Mouse (Mus musculus): ENCODE results near the gene Cep85l.

Cep85l gene

DNA sequence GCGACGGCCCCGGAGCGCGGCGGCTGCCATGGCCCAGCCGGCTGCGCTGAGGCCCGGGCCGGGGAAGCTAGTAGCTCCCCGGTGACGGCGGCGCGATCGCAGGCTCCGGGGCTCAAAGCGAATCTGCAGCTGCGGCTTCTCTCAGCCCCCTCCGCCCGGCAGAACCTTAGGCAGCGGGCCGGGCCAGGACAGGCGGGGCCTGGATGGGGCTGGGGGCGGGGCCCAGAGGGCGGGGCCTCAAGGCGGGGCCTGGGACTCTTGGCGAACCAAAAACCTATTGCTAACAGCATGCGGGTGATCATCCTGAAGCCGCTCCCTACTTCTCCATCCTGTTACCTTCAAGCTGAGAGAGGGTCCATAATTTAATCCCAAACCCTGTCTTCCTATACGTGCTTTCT is at the start of gene Cep85l:
Cep85l (minus strand) TSS at position 239 of the 398 bp plus-strand sequence.
- DNase-seq, result peak; percentile 94 to 95

DNA sequence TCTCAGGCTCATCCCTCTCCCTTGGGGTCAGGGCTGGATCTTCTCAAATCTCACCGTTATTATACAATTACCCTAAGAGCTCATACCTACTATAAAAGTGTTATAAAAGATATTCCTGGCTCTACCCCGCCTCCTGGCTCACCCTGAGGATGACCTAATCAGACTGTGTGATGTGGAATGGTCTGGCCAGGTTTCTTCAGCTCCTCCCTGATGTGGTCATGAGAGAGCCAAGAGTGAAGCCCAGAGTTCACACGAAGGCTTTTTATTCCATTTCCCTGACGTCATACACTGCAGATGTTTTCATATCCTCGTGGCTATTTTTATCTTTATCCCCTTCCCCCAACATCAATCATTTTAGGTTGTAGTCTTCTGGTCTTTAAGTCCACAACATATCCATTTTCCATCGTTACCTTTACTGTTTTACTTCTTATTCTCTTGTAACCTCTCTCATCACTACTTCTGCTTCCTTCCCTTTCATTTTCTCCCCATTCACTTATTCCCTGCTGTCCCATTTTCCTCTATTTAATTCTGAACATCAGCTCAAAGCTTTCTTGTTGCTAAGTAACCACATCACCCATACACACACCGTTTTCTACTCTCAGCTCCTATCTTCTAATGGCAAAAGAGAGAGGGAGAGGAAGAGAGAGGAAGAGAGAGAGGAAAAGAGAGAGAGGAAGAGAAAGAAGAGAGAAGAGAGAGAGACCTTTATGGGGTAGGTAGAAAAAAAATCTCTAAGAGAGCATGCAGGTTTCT is 49.1 kb upstream of the Cep85l start:
- DNase-seq, result no peak

DNA sequence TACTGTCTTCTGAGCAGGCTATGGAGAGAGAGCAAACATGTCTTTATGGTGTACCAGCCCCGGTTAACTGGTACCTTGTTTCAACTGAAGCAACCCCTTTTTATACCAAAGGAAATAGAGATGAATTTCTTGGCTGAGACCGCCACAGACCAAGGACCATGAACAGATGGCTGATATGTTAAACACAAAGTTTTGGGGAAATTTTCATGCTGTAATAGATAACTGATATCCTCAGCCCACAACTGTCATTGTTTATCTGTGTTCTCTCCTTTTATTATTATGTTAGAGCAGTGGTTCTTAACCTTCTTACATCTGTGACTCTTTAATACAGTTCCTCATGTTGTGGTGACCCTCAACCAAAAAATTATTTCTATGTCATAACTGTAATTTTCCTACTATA is 46.8 kb upstream of the Cep85l start:
- DNase-seq, result no peak

DNA sequence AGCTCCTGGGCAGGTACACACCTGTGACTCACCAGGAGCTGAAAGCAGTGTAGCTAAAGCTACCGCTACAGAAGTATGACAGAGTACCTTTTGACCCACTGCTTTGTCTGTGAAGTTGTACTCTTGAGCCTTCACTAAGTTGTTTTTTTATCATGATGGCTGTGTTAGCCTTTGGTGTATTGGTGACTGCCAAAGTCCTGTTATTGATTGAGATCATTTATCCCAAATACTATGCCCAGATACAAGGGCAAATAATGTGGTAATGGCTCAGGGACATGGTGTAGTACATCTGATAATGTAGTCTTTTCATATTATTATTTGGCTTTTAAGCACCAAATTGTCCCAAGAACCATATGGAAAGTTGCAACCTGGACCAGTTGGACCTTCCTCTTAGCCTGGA is 43.3 kb upstream of the Cep85l start:
- DNase-seq, result no peak

DNA sequence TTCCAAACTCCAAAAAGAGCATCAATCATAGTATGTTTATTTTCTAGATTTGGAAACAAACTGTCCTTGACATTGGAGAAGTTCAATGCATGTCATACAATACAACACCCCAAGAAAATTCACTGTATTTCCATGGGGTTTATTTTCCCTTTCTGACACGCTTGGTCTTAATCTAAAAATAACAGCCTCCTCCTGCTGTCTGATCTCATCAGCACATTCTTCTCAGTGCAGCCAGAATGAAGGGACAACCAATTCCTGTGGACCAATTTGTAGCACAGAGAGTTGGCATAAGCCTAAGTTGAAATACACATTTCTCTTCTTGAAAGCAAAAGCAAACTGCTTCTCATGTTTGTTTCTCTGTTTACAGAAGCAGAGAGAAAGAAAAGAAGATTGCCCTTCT is 42.5 kb upstream of the Cep85l start:
- DNase-seq, result no peak

DNA sequence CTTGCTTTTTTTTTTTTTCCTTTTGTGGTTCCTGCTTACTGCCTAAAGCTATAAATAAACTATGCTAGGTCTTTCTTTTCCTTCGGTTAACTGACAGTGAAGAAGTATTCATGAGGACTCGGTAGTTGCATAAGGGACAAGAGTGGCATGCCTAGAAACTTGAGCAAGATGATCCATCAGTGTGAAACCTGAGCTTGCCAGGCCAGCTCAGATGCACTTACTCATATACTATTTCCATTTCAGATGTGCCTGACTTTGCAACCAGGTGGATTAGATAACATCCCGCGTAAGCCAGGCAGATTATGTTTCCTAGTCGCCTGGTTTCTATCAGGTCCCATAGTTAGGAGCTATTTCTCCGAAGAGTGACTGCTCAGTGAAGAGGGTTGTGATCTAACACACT is 41.9 kb upstream of the Cep85l start:
- DNase-seq, result no peak

DNA sequence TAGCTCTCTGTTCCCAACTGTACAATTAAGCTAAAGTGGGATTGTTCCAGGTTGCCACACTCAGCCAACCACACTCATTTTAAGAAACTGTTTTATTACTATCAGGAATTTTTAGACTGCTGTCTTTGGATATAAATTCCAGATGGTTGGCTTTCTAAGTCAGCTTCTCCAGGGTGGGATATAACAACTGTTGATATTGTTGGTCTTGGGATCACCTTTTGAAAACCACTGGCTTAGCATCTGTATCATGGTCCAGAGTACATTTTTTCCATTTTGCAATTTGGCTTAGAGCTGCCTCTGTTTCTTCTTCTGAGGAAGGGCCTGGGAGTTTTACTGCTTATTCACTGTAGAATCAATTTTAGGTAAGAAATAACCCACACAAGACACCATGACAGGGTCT is 40.3 kb upstream of the Cep85l start:
- DNase-seq, result no peak

DNA sequence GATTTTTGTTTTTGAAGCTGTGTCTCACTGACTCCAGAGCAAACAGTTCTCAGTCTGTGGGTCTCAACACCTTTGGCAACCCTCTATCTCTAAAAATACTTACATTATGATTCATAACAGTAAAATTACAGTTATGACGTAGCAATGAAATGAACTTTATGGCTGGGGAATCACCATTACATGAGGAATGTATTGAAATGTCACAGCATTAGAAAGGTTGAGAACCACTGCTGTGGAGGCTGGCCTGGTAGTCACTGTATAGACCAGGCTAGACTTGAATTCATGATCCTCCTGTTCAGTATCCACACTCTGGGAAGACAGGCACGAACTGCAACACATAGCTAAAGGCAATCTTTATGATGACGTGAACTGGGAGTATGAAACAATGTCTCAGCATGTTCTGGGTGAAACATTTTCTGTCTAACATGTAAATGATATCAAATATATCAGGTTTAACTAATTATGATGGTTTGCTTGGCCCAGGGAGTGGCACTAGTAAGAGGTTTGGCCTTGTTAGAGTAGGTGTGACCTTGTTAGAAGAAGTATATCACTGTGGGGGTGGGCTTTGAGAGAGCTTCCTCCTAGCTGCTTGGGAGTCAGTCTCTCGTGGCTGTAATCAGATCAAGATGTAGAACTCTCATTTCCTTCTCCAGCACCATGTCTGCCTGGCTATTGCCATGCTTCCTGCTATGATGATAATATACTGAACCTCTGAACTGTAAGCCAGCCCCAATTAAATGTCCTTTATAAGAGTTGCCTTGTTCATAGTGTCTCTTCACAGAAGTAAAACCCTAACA is 39.6 kb upstream of the Cep85l start:
- no peak for DNase-seq

DNA sequence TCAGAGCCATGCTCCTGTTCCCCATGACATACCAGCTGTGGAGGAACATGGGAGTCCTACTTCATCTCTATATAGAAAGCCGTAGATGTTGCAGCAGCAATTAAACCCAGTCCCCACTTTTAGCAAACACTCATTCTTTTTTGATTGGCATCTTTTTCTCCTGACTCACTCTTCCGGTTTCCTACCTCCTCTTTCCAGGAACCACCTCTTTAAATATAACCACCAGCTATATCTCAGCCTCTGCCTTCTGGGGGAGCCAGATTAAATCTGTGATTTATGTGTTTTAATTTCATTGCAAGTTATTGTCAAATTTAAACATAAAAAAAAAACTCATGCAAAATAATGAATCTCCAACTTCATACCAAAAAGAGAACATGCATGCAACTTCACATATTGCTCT is 37.3 kb upstream of the Cep85l start:
- DNase-seq, result no peak

DNA sequence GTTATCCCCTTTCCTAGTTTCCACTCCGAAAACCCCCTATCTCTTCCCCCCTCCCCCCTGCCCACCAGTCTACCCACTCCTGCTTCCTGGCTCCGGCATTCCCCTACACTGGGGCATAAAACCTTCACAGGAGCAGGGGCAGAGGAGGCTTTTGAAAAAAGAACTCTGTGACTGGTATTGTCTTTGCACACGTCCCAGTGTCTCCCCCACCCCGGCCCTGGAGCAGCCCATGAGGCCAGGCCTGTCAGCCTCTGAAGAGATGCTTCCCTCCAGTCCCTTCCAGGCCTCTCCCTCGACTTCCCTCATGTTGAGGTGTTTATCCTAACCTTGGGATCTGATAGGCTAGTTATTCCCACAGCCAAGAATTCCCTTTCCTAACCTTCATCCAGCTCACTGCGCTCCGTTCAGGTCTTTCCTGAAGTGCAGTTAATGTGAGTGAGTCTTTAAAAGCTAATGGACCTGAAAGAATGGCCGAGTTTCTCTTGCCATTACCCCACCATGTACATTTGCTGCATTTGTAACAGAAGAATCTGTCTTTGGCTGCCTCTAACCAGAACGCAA is 36.5 kb upstream of the Cep85l start:
- no peak for DNase-seq

DNA sequence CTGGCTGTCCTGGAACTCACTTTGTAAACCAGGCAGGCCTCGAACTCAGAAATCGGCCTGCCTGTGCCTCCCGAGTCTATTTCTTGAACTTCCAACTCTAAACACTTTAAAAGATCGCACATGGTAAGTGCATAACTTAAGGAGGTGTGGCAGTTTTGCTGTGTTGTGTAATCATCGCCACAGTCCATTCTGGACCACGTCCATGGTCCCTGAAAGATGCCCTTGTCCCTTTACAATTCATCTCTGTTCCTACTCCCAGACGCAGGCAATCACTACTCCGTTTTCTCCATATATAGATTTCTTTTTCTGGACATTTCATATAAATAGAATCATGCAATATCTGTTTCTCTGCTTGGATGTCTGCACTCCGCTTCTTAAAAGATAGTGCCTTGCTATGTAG is 35.5 kb upstream of the Cep85l start:
- no peak for DNase-seq

DNA sequence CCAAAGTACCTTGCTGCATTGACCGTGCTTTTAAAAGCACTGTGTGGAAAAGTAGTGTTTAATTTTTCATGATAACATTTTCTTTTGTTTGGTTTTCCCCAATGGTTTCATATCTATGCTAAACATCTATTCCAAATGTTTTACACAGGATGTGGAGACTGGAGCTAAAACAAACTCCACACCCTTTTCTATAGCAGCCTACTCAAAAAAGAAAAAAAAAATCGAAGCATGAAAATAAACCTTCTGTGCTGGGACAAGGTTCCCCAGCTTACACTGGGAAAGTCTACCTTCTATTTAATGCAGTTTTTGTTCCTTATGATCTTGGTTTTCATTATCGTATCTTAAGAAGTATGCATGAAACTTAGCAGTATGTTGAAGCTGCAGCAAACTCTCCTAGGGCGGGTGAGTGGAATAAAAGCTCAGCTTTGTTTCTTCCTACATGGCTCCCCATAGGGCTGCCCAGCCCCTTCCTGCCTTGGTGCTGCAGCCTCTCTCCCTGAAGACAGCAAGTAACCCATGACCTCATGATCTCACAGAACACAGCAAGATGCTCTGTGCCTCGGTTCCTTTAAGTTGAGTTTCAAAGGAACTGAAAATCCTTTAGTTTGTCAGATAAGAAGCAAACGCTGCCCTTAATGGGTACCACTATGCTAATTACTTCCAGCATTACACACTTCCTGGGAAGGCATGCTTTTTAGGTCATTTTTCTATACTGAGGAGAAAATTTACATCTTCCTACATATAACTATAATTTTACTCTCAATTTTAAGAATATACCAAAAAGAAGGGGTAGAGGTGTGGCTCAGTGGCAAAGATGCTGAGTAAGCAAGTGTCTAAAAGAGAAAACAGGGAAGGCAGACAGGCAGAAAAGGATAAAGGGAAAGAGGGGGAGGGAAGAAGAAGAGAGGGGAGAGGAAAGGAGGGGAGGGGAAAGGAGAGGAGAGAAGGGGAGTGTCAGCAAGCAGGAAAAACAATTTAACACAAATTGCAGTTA is 34.6 kb upstream of the Cep85l start:
- DNase-seq, result no peak

DNA sequence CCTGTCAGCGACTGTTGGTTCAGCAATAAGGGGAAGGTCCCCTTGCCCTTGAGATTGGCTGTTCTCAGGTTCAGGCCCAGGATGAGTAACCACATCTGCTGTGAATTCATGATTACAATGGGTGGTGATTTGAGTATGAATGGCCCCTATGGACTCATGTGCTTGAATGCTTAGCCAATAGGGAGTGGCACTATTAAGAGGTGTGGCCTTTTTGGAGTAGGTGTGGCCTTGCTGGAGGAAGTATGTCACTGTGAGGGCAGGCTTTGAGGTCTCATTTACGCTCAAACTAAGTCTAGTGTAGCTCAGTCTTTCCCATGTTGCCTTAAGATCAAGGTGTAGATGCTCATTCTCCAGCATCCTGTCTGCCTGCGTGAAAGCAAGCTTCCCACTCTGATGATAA is 33.2 kb upstream of the Cep85l start:
- no peak for DNase-seq

DNA sequence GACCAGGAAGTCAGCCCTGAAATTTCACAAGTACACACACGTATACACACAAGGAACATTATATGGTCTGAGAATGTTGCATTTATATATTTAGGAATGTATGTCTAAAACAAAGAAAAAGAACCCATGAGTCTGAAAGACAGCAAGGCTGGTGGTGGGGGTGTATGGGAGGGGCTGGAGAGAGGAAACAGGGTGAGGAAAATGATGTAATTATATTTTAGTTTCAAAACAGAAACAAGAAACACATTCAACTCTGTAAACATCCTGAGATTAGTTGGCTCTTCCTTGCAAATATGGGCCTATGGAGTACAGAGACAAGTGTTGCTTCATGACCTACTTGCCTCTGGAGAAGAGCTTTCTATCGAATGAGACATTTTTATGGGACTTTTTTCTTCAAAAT is 32.4 kb upstream of the Cep85l start:
- no peak for DNase-seq

DNA sequence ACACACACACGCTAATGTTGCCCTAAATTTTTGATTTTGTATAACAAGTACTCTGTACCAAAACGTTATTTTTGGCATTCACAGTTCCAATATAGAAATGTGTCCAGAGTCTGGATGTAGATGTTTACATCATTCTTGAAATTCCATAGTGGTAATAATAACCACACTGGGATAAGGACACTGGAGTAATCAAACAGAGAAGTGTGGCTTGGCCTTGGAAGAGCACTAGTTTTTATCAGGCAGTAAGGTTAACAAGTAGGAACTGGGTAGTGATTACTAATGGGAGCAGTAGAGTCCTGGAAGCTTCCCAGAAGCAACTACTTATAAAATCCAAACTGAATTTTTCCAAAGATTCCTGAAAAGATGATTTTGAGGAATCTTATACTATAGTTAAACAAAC is 31.1 kb upstream of the Cep85l start:
- DNase-seq, result no peak

DNA sequence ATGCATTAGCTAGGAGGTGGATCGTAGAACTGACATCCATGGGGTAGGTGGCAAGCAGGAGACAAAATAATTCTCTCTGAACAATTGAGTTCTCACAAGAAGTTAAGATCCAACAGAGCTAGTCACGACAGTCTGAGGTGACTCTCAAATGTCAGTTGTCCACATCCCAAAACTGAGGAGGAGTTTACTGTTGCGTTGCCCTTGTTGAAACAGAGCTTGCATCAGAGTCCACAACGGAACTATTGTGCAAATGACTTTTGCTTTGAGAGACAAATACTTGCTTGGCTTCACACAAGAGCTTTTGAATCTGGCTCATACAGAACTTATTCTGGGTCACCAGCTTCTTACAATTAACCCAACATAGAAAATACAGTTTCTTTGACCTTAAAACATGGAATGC is 27.7 kb upstream of the Cep85l start:
- no peak for DNase-seq

DNA sequence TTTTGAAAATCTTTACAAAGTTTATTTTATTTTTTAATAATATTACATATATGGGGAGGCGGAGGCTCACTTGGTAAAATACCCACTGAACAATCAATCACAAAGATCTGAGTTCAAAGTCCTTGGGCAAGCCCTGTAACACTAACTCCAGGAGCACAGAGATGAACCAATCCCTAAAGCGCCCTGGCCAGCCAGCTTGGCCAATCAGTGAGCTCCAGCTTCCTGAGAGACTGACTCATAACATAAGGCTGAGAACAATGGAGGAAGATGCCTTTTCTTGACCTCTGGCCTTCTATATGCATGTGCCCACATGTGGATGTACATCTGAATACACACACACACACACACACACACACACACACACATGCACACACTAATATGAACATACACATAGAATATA is 27.1 kb upstream of the Cep85l start:
- DNase-seq, result no peak

DNA sequence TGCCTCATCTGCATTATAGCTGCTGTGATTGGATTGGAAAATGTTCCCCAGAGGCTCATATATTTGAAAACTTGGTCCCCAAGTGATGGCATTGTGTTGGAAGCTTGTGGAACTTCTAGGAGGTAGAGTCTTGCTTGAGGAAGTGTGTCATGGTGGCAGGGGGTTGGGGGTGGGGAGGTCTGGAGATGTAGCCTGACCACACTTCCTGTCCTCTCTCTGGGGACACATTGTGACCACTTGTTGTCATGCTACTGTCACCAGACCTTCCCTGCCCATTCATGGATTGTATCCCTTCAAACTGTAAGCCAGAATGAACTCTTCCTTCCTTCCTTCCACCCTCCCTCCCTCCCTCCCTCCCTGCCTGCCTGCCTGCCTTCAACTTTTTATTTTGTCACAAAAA is 22.5 kb upstream of the Cep85l start:
- no peak for DNase-seq

DNA sequence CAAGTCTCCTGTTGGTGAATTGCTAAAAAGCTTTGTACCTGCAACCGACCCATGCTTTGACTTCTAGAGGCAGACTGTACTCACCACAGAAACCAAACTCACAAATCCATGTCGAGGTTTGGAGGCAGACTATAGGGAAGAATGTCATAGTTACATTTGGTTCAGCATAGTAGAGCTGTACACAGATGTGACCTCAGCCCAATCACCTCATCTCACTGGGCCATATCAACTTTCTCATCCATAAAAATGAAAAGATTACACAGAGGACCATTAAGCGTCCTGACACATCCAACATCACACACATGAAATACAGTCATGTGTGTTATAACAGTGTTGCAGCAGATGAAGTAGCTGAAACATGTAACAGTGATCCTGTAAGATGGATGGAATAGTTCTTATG is 19.3 kb upstream of the Cep85l start:
- no peak for DNase-seq

DNA sequence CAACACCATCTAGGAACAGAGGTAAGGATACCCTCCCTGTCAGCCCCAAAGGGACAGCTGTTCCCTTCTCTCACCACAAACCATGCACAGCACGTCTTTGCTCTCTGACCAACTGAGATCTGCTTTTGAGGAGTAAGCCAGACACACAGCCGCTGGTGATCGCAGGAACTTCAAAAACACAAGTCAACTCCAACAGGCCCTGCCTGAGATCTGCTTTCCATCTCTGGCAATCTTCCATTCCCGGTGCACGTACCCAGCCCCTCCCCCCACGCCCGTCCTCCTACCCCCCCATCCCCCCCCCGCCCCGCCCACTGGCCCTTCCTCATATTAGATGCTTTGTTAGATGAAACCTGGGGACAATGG is 18.8 kb upstream of the Cep85l start:
- DNase-seq, result peak; percentile 42 to 61

DNA sequence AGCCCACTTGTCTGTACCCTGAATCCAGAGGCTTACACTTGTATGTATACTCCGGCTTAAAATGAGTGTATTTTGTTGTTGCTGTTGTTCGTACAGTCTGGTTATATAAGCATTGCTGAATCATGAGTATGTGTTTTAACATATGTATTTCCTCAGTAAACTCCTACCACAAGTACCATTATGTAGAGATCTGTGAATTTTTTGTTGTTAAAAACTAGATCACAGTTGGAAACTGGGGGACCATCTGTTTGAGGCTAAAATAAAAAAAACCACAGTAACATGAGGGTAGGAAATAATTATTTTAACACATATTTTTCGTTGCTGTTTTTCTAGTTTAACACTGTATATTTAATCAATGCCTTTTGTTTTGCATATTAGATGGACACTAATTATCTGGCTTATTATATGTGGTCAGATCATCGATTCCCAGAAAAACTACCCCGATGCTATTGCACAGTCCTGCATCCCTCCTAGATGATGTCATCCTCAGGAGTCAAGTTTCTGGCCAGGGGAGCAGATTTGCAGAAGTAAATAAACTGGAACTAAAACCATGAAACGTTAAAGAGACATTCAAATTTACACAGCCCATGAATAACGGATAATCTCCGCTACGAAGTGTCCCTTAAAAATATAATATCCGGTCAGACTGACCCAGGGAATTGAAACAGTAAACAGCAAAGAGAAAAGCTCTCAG is 18.2 kb upstream of the Cep85l start:
- peak in 1 of 2 experiments; percentile 11 for DNase-seq

DNA sequence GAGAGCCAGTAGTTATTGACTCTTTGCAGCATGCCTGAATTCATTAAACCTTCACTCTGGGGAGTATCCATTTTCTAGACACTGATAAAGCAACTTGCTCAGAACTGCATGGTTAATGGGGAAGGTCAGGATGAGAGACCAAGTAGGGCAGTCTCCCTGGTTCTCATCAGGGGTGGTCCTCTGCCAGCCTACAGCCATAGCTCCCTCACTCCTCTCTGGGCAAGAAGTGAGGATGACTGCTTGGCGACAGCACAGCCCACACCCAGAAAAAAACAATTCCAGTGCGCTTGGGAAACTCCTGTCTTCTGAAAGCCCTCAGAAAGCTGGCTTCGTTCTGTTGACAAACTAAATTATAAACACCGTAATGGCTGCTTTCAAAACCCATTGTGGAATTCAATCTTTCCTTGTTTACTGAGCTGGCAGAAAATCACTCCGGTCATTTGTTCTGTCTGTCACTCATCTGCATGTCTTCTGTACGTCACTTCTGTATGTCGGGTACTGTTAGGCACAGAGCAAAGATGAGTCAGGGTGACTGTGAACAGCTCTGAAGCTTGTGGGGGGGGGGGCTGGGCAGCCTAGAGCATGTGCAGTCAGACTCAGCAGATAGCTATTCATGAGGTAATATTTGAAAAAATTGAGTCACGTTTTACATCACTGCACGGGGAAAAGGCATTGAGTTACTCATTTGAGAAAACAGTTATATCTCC is 15.3 kb upstream of the Cep85l start:
- DNase-seq, result no peak
